8 mouse cellular contexts compared by ENCODE assay signal in the genomic region with DNA sequence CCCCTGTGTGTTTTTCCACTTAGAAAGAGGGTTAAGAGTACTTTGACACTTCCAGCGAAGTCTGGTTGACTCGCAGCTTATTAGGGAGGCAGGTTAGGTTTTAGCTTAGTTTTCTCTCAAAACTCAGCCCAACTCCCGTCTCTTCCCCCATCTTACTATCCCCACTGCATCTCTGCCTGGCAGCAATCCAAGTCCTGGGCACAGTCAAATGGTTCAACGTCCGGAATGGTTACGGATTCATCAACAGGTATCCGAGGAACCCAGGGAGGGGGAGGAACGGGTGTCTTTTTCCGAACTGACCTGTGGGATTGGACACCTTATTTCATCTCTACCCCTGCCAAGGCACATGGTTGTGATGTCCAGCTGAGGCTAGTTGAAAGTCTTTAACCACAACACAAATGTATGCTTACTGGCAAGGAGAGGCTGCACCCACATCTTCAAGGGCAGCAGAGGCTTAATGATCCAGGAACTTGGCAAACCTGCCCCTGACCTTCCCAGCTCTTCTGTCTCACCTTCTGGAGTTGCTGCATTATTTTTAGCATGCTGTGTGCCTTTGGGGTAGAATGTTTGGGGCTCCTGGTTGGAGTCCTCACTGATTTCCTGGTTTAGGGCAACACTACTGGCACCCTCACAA. TPM values are rescaled to one million over a fixed set of nuclear protein-coding genes. Genes with fewer than 3 reads are reported as not detected.
A peak's percentile ranks its signal among the peaks of the same experiment; 100 is the strongest.
DNase-seq lines count a peak whose midpoint lies in the region; ATAC-seq and TF ChIP-seq lines count a peak whose summit lies in the region.

No protein-coding gene starts in this region.

- WGBS in embryonic facial prominence, embryonic 11.5 days: 47% methylated on average over 9 of the region's 9 CpGs
- 37% methylated on average over 9 of the region's 9 CpGs for WGBS in forebrain, embryonic 13.5 days
- 28% methylated on average over 9 of the region's 9 CpGs for WGBS in intestine, embryonic 16.5 days
- WGBS in liver, postnatal 0 days (ENCODE audit: insufficient replicate concordance): 44% methylated on average over 9 of the region's 9 CpGs

- ATAC-seq in embryonic facial prominence, embryonic 11.5 days (replicated peaks; ENCODE audit: insufficient number of reproducible peaks, low FRiP score, low TSS enrichment, low read depth): no peak
- no peak for ATAC-seq in forebrain, embryonic 13.5 days
- ATAC-seq in intestine, embryonic 16.5 days: no peak
- ATAC-seq in liver, postnatal 0 days: no peak
- ATAC-seq in megakaryocyte-erythroid progenitor cell, adult 5-6 weeks (replicated peaks; ENCODE audit: low FRiP score, low TSS enrichment, poor library complexity, severe bottlenecking): no peak
- ATAC-seq in megakaryocyte, adult 5-6 weeks (ENCODE audit: poor library complexity, severe bottlenecking): no peak

- no peak overlapping the region for H3K9ac ChIP-seq in embryonic facial prominence, embryonic 11.5 days (replicated peaks; ENCODE audit: low read length)
- H3K9ac ChIP-seq in forebrain, embryonic 13.5 days: 0 out of 2 replicates have a peak overlapping the region, but pooled peaks have one; percentile 70
- H3K9ac ChIP-seq in intestine, embryonic 16.5 days (ENCODE audit: low read depth, low read length): 0 out of 2 replicates have a peak overlapping the region, but pooled peaks have one; percentile 22
- no peak overlapping the region for H3K9ac ChIP-seq in liver, postnatal 0 days (replicated peaks)

- TF ChIP-seq CTCF in liver, postnatal 0 days (IDR thresholded peaks at IDR 0.05; ENCODE audit: low read depth): no peak

- DNase-seq in embryonic facial prominence, embryonic 11.5 days (ENCODE audit: low spot score): no peak
- DNase-seq in liver, postnatal 0 days: no peak
- no peak for DNase-seq in embryo, embryonic 10 days (ENCODE audit: low spot score)
- no peak for DNase-seq in left cerebral cortex, postnatal 25 days (ENCODE audit: low spot score in 2 of 2)

- H3K4me3 ChIP-seq in embryonic facial prominence, embryonic 11.5 days (ENCODE audit: low read depth, low read length): peak overlapping the region; percentile 58
- H3K4me3 ChIP-seq in forebrain, embryonic 13.5 days: peak overlapping the region; percentile 56
- H3K4me3 ChIP-seq in intestine, embryonic 16.5 days (ENCODE audit: low read length): no peak overlapping the region
- peak overlapping the region; percentile 50; the same call in 1 of the 2 replicates for H3K4me3 ChIP-seq in liver, postnatal 0 days (ENCODE audit: low read depth, low read length)

- 0 out of 2 replicates have a peak, but pooled peaks cover 2% of the 10 kb centered on the region for H3K27me3 ChIP-seq in embryonic facial prominence, embryonic 11.5 days (ENCODE audit: control insufficient read depth, insufficient read depth, low read length)
- H3K27me3 ChIP-seq in forebrain, embryonic 13.5 days: peaks cover 44% of the 10 kb centered on the region
- 0 out of 2 replicates have a peak, but pooled peaks cover 3% of the 10 kb centered on the region for H3K27me3 ChIP-seq in intestine, embryonic 16.5 days (replicated peaks; ENCODE audit: control insufficient read depth, insufficient read depth, low read length)
- H3K27me3 ChIP-seq in liver, postnatal 0 days (ENCODE audit: insufficient read depth, low read length): peaks cover 52% of the 10 kb centered on the region

- intact Hi-C loops in left cerebral cortex, postnatal 25 days (cut with DNase I): no loop called here

- H3K9me3 ChIP-seq in embryonic facial prominence, embryonic 11.5 days (replicated peaks; ENCODE audit: control insufficient read depth, low read length): no peaks in the 10 kb centered on the region
- no peaks in the 10 kb centered on the region for H3K9me3 ChIP-seq in forebrain, embryonic 13.5 days (replicated peaks)
- H3K9me3 ChIP-seq in intestine, embryonic 16.5 days (ENCODE audit: control insufficient read depth, low read length): no peaks in the 10 kb centered on the region
- H3K9me3 ChIP-seq in liver, postnatal 0 days (ENCODE audit: low read length): no peaks in the 10 kb centered on the region

- peak overlapping the region; percentile 100 for H3K4me2 ChIP-seq in embryonic facial prominence, embryonic 11.5 days (ENCODE audit: low read depth, low read length)
- H3K4me2 ChIP-seq in forebrain, embryonic 13.5 days: peak overlapping the region; percentile 100
- peak overlapping the region; percentile 100 for H3K4me2 ChIP-seq in intestine, embryonic 16.5 days (ENCODE audit: low read depth, low read length)
- no peak overlapping the region for H3K4me2 ChIP-seq in liver, postnatal 0 days (ENCODE audit: low read depth, low read length)

- TF ChIP-seq EP300 in liver, postnatal 0 days (IDR thresholded peaks at IDR 0.05; ENCODE audit: low read depth): no peak

- H3K27ac ChIP-seq in embryonic facial prominence, embryonic 11.5 days (replicated peaks; ENCODE audit: low read depth, low read length): no peak overlapping the region
- H3K27ac ChIP-seq in forebrain, embryonic 13.5 days: no peak overlapping the region
- H3K27ac ChIP-seq in intestine, embryonic 16.5 days (ENCODE audit: low read length): no peak overlapping the region
- no peak overlapping the region for H3K27ac ChIP-seq in liver, postnatal 0 days (ENCODE audit: low read depth)

- peaks cover 6% of the 10 kb centered on the region for H3K4me1 ChIP-seq in embryonic facial prominence, embryonic 11.5 days (ENCODE audit: control insufficient read depth, insufficient read depth, low read length)
- peaks cover 32% of the 10 kb centered on the region for H3K4me1 ChIP-seq in forebrain, embryonic 13.5 days
- peaks cover 35% of the 10 kb centered on the region for H3K4me1 ChIP-seq in intestine, embryonic 16.5 days (ENCODE audit: control insufficient read depth, insufficient read depth, low read length)
- H3K4me1 ChIP-seq in liver, postnatal 0 days (ENCODE audit: insufficient read depth): peaks cover 21% of the 10 kb centered on the region

- no peaks in the 10 kb centered on the region for H3K36me3 ChIP-seq in embryonic facial prominence, embryonic 11.5 days (replicated peaks; ENCODE audit: control insufficient read depth, insufficient read depth, low read depth, low read length)
- H3K36me3 ChIP-seq in forebrain, embryonic 13.5 days (ENCODE audit: poor library complexity, severe bottlenecking): no peaks in the 10 kb centered on the region
- no peaks in the 10 kb centered on the region for H3K36me3 ChIP-seq in intestine, embryonic 16.5 days (ENCODE audit: control insufficient read depth, insufficient read depth, low read length)
- no peaks in the 10 kb centered on the region for H3K36me3 ChIP-seq in liver, postnatal 0 days (replicated peaks; ENCODE audit: insufficient read depth, low read length)

RNA-seq across cellular contexts. Expression of a gene that starts 1.2 kb away (rescaled TPM):
- polyA plus RNA-seq in embryonic facial prominence, embryonic 11.5 days (2014; fragmentation: Nextera tagmentation; extraction: Ambion mirVana): 5.5 and 6.6 TPM in 2 replicates
- polyA plus RNA-seq in forebrain, embryonic 13.5 days (2015; fragmentation: Nextera tagmentation; extraction: Ambion mirVana): 4.5 and 6.0 TPM in 2 replicates
- polyA plus RNA-seq in intestine, embryonic 16.5 days (2015; fragmentation: Nextera tagmentation; extraction: Ambion mirVana): 1.3 and 2.1 TPM in 2 replicates
- polyA plus RNA-seq in liver, postnatal 0 days (2015; fragmentation: Nextera tagmentation; extraction: Ambion mirVana): not detected in 2 replicates
- total RNA-seq in megakaryocyte-erythroid progenitor cell, adult 5-6 weeks (2014; fragmentation: Nextera tagmentation): 2.2 TPM in 1 of 2 replicates, not detected in the other
- not detected in 2 replicates for total RNA-seq in megakaryocyte-erythroid progenitor cell, adult 5-6 weeks (2017)
- total RNA-seq in left cerebral cortex, postnatal 25 days (2021): 10 to 100 TPM in 1 of 2 experiments, 1 to 10 TPM in 1; 6.1 to 10.7 TPM
- not detected in 2 replicates for total RNA-seq in megakaryocyte, adult 5-6 weeks (2015)
- total RNA-seq in megakaryocyte, adult 5-6 weeks (2017): not detected in 2 replicates

RNA-seq across cellular contexts. Expression of a gene that starts 11.2 kb away (rescaled TPM):
- 20.2 and 20.5 TPM in 2 replicates for polyA plus RNA-seq in embryonic facial prominence, embryonic 11.5 days (2014; fragmentation: Nextera tagmentation; extraction: Ambion mirVana)
- polyA plus RNA-seq in forebrain, embryonic 13.5 days (2015; fragmentation: Nextera tagmentation; extraction: Ambion mirVana): 9.3 and 12.6 TPM in 2 replicates
- 21.5 and 22.6 TPM in 2 replicates for polyA plus RNA-seq in intestine, embryonic 16.5 days (2015; fragmentation: Nextera tagmentation; extraction: Ambion mirVana)
- 7.7 and 10.4 TPM in 2 replicates for polyA plus RNA-seq in liver, postnatal 0 days (2015; fragmentation: Nextera tagmentation; extraction: Ambion mirVana)
- total RNA-seq in megakaryocyte-erythroid progenitor cell, adult 5-6 weeks (2014; fragmentation: Nextera tagmentation): 0.15 and 5.2 TPM in 2 replicates
- total RNA-seq in megakaryocyte-erythroid progenitor cell, adult 5-6 weeks (2017): 0.19 and 0.88 TPM in 2 replicates
- total RNA-seq in left cerebral cortex, postnatal 25 days (2021): 1 to 10 TPM; 2.3 to 3.5 TPM
- total RNA-seq in megakaryocyte, adult 5-6 weeks (2015): not detected in 2 replicates
- 0.07 TPM in 1 of 2 replicates, not detected in the other for total RNA-seq in megakaryocyte, adult 5-6 weeks (2017)

RNA-seq across cellular contexts. Expression of a gene that starts 15.1 kb away (rescaled TPM):
- polyA plus RNA-seq in embryonic facial prominence, embryonic 11.5 days (2014; fragmentation: Nextera tagmentation; extraction: Ambion mirVana): 2,030 and 2,067 TPM in 2 replicates
- 1,467 and 1,510 TPM in 2 replicates for polyA plus RNA-seq in forebrain, embryonic 13.5 days (2015; fragmentation: Nextera tagmentation; extraction: Ambion mirVana)
- polyA plus RNA-seq in intestine, embryonic 16.5 days (2015; fragmentation: Nextera tagmentation; extraction: Ambion mirVana): 1,478 and 1,683 TPM in 2 replicates
- 872 and 914 TPM in 2 replicates for polyA plus RNA-seq in liver, postnatal 0 days (2015; fragmentation: Nextera tagmentation; extraction: Ambion mirVana)
- total RNA-seq in megakaryocyte-erythroid progenitor cell, adult 5-6 weeks (2014; fragmentation: Nextera tagmentation): 1,285 and 1,514 TPM in 2 replicates
- total RNA-seq in megakaryocyte-erythroid progenitor cell, adult 5-6 weeks (2017): 1,032 and 1,474 TPM in 2 replicates
- total RNA-seq in left cerebral cortex, postnatal 25 days (2021): 100 to 1,000 TPM; 425 to 450 TPM
- 575 and 614 TPM in 2 replicates for total RNA-seq in megakaryocyte, adult 5-6 weeks (2015)
- 561 and 596 TPM in 2 replicates for total RNA-seq in megakaryocyte, adult 5-6 weeks (2017)

RNA-seq across cellular contexts. Expression of a gene that starts 23.1 kb away (rescaled TPM):
- polyA plus RNA-seq in embryonic facial prominence, embryonic 11.5 days (2014; fragmentation: Nextera tagmentation; extraction: Ambion mirVana): 76.2 and 81.8 TPM in 2 replicates
- 90.1 and 93.2 TPM in 2 replicates for polyA plus RNA-seq in forebrain, embryonic 13.5 days (2015; fragmentation: Nextera tagmentation; extraction: Ambion mirVana)
- polyA plus RNA-seq in intestine, embryonic 16.5 days (2015; fragmentation: Nextera tagmentation; extraction: Ambion mirVana): 60.0 and 63.8 TPM in 2 replicates
- polyA plus RNA-seq in liver, postnatal 0 days (2015; fragmentation: Nextera tagmentation; extraction: Ambion mirVana): 46.1 and 48.9 TPM in 2 replicates
- total RNA-seq in megakaryocyte-erythroid progenitor cell, adult 5-6 weeks (2014; fragmentation: Nextera tagmentation): 155 and 190 TPM in 2 replicates
- 53.7 and 106 TPM in 2 replicates for total RNA-seq in megakaryocyte-erythroid progenitor cell, adult 5-6 weeks (2017)
- total RNA-seq in left cerebral cortex, postnatal 25 days (2021): 10 to 100 TPM; 26.9 to 33.2 TPM
- 140 and 156 TPM in 2 replicates for total RNA-seq in megakaryocyte, adult 5-6 weeks (2015)
- total RNA-seq in megakaryocyte, adult 5-6 weeks (2017): 56.4 and 64.9 TPM in 2 replicates

RNA-seq across cellular contexts. Expression of a gene that starts 27.7 kb away (rescaled TPM):
- polyA plus RNA-seq in embryonic facial prominence, embryonic 11.5 days (2014; fragmentation: Nextera tagmentation; extraction: Ambion mirVana): 17.1 and 22.0 TPM in 2 replicates
- polyA plus RNA-seq in forebrain, embryonic 13.5 days (2015; fragmentation: Nextera tagmentation; extraction: Ambion mirVana): 0.59 and 1.4 TPM in 2 replicates
- 1,377 and 1,415 TPM in 2 replicates for polyA plus RNA-seq in intestine, embryonic 16.5 days (2015; fragmentation: Nextera tagmentation; extraction: Ambion mirVana)
- 4.1 and 4.4 TPM in 2 replicates for polyA plus RNA-seq in liver, postnatal 0 days (2015; fragmentation: Nextera tagmentation; extraction: Ambion mirVana)
- total RNA-seq in megakaryocyte-erythroid progenitor cell, adult 5-6 weeks (2014; fragmentation: Nextera tagmentation): not detected in 2 replicates
- total RNA-seq in megakaryocyte-erythroid progenitor cell, adult 5-6 weeks (2017): not detected in 2 replicates
- total RNA-seq in left cerebral cortex, postnatal 25 days (2021): not detected
- total RNA-seq in megakaryocyte, adult 5-6 weeks (2015): not detected in 2 replicates
- not detected in 2 replicates for total RNA-seq in megakaryocyte, adult 5-6 weeks (2017)

Comparison
In these comparisons a context has a peak if more than half of its experiments do, and no peak if none do; other contexts are left out.
1. H3K9ac ChIP-seq: peak in forebrain, embryonic 13.5 days (single experiment) and intestine, embryonic 16.5 days (single experiment); none in embryonic facial prominence, embryonic 11.5 days (single experiment) and liver, postnatal 0 days (single experiment).